Mouse (Mus musculus) lung, adult 2 months (tissue): ENCODE data around the gene Ednrb. TPM values are rescaled to one million over a fixed set of nuclear protein-coding genes. Genes with fewer than 3 reads are reported as not detected.

Experiments used
- DNase-seq: peaks from one replicate; pipeline ENCODE4 v3.0.0; 2022
- H3K4me1 ChIP-seq: fragments of 200-500 bp; 2 replicates; pipeline ENCODE4 v1.6.1; 2011; ENCODE audit warnings: low read length; ENCODE audit not compliant: control insufficient read depth, insufficient read depth
- H3K4me3 ChIP-seq: fragments of 200-500 bp; replicated peaks from 2 replicates; pipeline ENCODE3; 2011; ENCODE audit warnings: low read depth, mild to moderate bottlenecking, control low read depth, low read length; ENCODE audit errors: extremely low read depth
- CTCF ChIP-seq: fragments of 200-500 bp; IDR thresholded peaks from 2 replicates; pipeline ENCODE4 v1.5.1; 2011; ENCODE audit warnings: mild to moderate bottlenecking, low read length, control low read depth; ENCODE audit not compliant: insufficient read depth
- POLR2A ChIP-seq: fragments of 200-500 bp; IDR thresholded peaks from 2 replicates; pipeline ENCODE4 v1.6.1; 2011; ENCODE audit warnings: low read depth, mild to moderate bottlenecking, control low read depth, low read length, borderline replicate concordance; ENCODE audit errors: extremely low read depth
- WGBS: fragments of 180-500 bp; shearing (Covaris S2); methylation state at CpG from one replicate; pipeline ENCODE4 v1.1.7; 2018; 5-methylcytosine and 5-hydroxymethylcytosine counted together
- polyA plus RNA-seq: library from polyadenylated mRNA; depleted of rRNA; stranded (reverse); fragments of >200 nt; gene quantifications from 2 replicates; pipeline ENCODE4 v1.2.3, GENCODE M21; 2012

Gene Ednrb
- polyA plus RNA-seq, 1 experiment = 36.2 TPM

GRCm38 (mm10) chr14:103826343-103826742, 17.9 kb downstream of the Ednrb start:
- 80% methylated on average over 9 of the region's 9 CpGs for WGBS
- no peak overlapping the region for H3K4me3 ChIP-seq
- TF ChIP-seq CTCF (no peak), POLR2A (no peak)
- DNase-seq = no peak
- H3K4me1 ChIP-seq = no peaks in the 10 kb centered on the region

GRCm38 (mm10) chr14:103825934-103826333, 18.3 kb downstream of the Ednrb start:
- DNase-seq = no peak
- WGBS = 91% methylated on average over 5 of the region's 5 CpGs
- no peak overlapping the region for H3K4me3 ChIP-seq
- no peaks in the 10 kb centered on the region for H3K4me1 ChIP-seq
- TF ChIP-seq CTCF (no peak), POLR2A (no peak)

- Histone ChIP-seq H3K4me3 (no peak overlapping the region), H3K4me1 (no peaks in the 10 kb centered on the region)
- 66% methylated on average over 7 of the region's 7 CpGs for WGBS
- no peak for DNase-seq
- TF ChIP-seq CTCF (no peak), POLR2A (no peak)
Observed at GRCm38 (mm10) chr14:103823501-103823900, 20.7 kb downstream of the Ednrb start.

- Histone ChIP-seq H3K4me1 (no peaks in the 10 kb centered on the region), H3K4me3 (no peak overlapping the region)
- TF ChIP-seq POLR2A (no peak), CTCF (no peak)
- whole genome bisulfite sequencing = 56% methylated on average over 1 of the region's 1 CpGs
- DNase-seq = no peak
Observed at GRCm38 (mm10) chr14:103822590-103822989, 21.6 kb downstream of the Ednrb start.

GRCm38 (mm10) chr14:103816637-103817308, 27.4 kb downstream of the Ednrb start:
- DNase-seq = no peak
- peak overlapping the region; percentile 11 for H3K4me3 ChIP-seq
- TF ChIP-seq POLR2A = no peak
- TF ChIP-seq CTCF = no peak
- peaks cover 2% of the 10 kb centered on the region; the same call in 1 of the 2 replicates for H3K4me1 ChIP-seq
- WGBS = 36% methylated on average over 25 of the region's 25 CpGs

- H3K4me3 ChIP-seq = peak overlapping the region; percentile 13
- WGBS = 25% methylated on average over 16 of the region's 16 CpGs
- no peak for TF ChIP-seq POLR2A
- no peak for TF ChIP-seq CTCF
- H3K4me1 ChIP-seq = peaks cover 2% of the 10 kb centered on the region; the same call in 1 of the 2 replicates
- peak; percentile 18 for DNase-seq
Observed at GRCm38 (mm10) chr14:103815542-103815941, 28.7 kb downstream of the Ednrb start.

GRCm38 (mm10) chr14:103814015-103814691, 30.0 kb downstream of the Ednrb start:
- 73% methylated on average over 10 of the region's 10 CpGs for WGBS
- peaks cover 2% of the 10 kb centered on the region; the same call in 1 of the 2 replicates for H3K4me1 ChIP-seq
- no peak overlapping the region for H3K4me3 ChIP-seq
- no peak for DNase-seq
- TF ChIP-seq CTCF = no peak
- TF ChIP-seq POLR2A = no peak

GRCm38 (mm10) chr14:103813246-103813645, 31.0 kb downstream of the Ednrb start:
- WGBS = 30% methylated on average over 3 of the region's 3 CpGs
- TF ChIP-seq CTCF = no peak
- no peak for TF ChIP-seq POLR2A
- no peak for DNase-seq
- Histone ChIP-seq H3K4me1 (peaks cover 2% of the 10 kb centered on the region; the same call in 1 of the 2 replicates), H3K4me3 (no peak overlapping the region)

- Histone ChIP-seq H3K4me3 (no peak overlapping the region), H3K4me1 (peaks cover 2% of the 10 kb centered on the region; the same call in 1 of the 2 replicates)
- 94% methylated on average over 7 of the region's 7 CpGs for WGBS
- TF ChIP-seq CTCF (no peak), POLR2A (no peak)
- DNase-seq = no peak
Observed at GRCm38 (mm10) chr14:103811291-103811690, 32.9 kb downstream of the Ednrb start.

- DNase-seq = no peak
- TF ChIP-seq CTCF = no peak
- no peak for TF ChIP-seq POLR2A
- Histone ChIP-seq H3K4me3 (no peak overlapping the region), H3K4me1 (no peaks in the 10 kb centered on the region)
- 49% methylated on average over 4 of the region's 4 CpGs for WGBS
Observed at GRCm38 (mm10) chr14:103803907-103804659, 40.1 kb downstream of the Ednrb start.
